Mouse (Mus musculus) CH12.LX (cell line): ENCODE measurements around the gene Fam50a.

Source experiments
- CHD1 ChIP-seq: IDR thresholded peaks from 2 replicates; pipeline ENCODE4 v1.6.1; 2012; ENCODE audit warnings: low read depth, low read length, improper control_type of control experiment, inconsistent platforms
- CTCF ChIP-seq, 2 experiments: IDR thresholded peaks in 1 of 2; conservative IDR thresholded peaks in 1 of 2; 2 replicates each; pipeline ENCODE4 v1.5.1; 2011 to 2012; ENCODE audit warnings: low read depth in 2 of 2, low read length in 2 of 2, improper control_type of control experiment in 1 of 2, inconsistent platforms in 1 of 2, mild to moderate bottlenecking in 1 of 2, moderate library complexity in 1 of 2
- EP300 ChIP-seq: IDR thresholded peaks from 2 replicates; pipeline ENCODE4 v1.6.1; 2011; ENCODE audit warnings: low read length, improper control_type of control experiment
- MAZ ChIP-seq: IDR thresholded peaks from 2 replicates; pipeline ENCODE4 v1.6.1; 2012; ENCODE audit warnings: low read depth, mild to moderate bottlenecking, inconsistent platforms, low read length, improper control_type of control experiment, moderate library complexity
- MXI1 ChIP-seq: IDR thresholded peaks from 2 replicates; pipeline ENCODE4 v1.6.1; 2011; ENCODE audit warnings: mild to moderate bottlenecking, low read depth, low read length, improper control_type of control experiment
- POLR2A ChIP-seq: IDR thresholded peaks from 2 replicates; pipeline ENCODE4 v1.6.1; 2011; ENCODE audit warnings: low read depth, mild to moderate bottlenecking, improper control_type of control experiment, low read length
- TBP ChIP-seq: conservative IDR thresholded peaks from 2 replicates; pipeline ENCODE4 v1.6.1; 2011; ENCODE audit warnings: low read depth, low read length, improper control_type of control experiment
- TCF12 ChIP-seq: IDR thresholded peaks from 2 replicates; pipeline ENCODE4 v1.6.1; 2014; ENCODE audit warnings: low read depth, mild to moderate bottlenecking, inconsistent platforms, low read length, improper control_type of control experiment
- UBTF ChIP-seq: IDR thresholded peaks from 2 replicates; pipeline ENCODE4 v1.6.1; 2012; ENCODE audit warnings: low read depth, mild to moderate bottlenecking, inconsistent platforms, low read length, improper control_type of control experiment, moderate library complexity
- USF1 ChIP-seq: IDR thresholded peaks from 2 replicates; pipeline ENCODE4 v1.6.1; 2014; ENCODE audit warnings: low read depth, mild to moderate bottlenecking, inconsistent platforms, low read length, improper control_type of control experiment
- ZNF384 ChIP-seq: IDR thresholded peaks from 2 replicates; pipeline ENCODE4 v1.6.1; 2012; ENCODE audit warnings: low read depth, low read length, improper control_type of control experiment, inconsistent platforms

DNA sequence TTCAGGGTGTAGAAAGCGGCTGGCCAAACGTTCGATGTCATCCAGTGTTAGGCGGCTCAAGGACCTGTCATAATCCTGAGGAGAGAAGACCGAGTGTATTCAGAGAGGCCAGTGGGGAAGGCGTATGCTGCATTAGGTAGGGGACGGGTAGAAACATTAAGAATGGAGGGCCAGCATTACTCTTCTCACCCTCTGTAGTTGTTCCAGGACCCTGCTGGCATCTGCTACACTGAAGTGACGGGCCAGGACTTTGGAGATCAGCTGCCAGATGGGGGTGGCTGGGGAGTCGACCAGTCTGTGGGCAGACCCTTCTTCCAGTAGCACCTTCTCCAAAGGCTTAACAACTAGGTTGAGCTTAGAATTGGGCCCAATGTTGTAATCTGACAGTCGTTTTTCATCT lies 54.7 kb downstream of the Fam50a start:
- TF ChIP-seq TBP (no peak), UBTF (no peak), ZNF384 (no peak), POLR2A (no peak), CHD1 (no peak), MAZ (no peak), MXI1 (no peak), USF1 (no peak), EP300 (no peak), TCF12 (no peak), CTCF (conservative IDR thresholded peaks at IDR 0.05 in 1 of 2, IDR thresholded peaks at IDR 0.05 in 1 of 2; ENCODE audit: low read depth in 2 of 2, low read length in 2 of 2) (no peak)
